In the genomic region with DNA sequence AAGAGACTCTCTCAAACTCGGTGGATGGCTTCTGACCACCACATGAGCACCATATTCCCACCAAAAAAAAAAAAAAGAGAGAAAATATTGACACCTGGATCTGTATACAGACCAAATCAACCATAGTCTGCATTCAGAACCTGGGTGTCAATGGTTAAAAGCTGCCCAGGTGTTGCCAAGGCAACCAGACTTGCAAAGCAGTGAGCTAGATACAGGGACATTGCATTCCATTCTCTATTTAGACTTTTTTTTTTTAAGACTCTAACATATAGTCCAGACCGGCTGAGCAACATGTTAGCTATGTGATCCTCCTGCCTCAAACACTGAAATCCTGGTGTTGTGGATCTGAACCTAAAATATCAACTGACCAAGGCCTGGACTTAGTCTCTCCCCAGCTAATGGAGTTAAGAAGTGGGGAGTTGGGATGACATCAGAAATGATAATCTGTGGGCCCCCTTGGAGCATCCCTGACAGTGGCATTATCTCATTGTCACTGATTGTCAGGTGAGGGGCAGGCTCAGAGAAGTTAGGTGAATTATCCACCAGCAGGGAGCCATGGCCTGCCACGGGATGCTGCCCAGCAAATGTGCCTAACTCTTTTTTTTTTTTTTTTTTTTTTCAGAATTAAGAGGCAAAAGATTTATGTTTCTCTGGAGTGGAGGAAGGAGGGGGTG, we compare ENCODE assay signal across 12 mouse cellular contexts.
DNase-seq lines count a peak whose midpoint lies in the region; ATAC-seq and TF ChIP-seq lines count a peak whose summit lies in the region.
"Had no signal": no experiment of that assay in that cellular context is flagged by ENCODE, and none has a peak within 500 bp of the region (broad histone marks: within the 10 kb centered on the region; RNA-seq: fewer than 3 reads in every experiment).

No protein-coding gene starts in this region.

- H3K27ac ChIP-seq in forebrain, embryonic 12.5 days, result no peak overlapping the region
- no peak overlapping the region for H3K27ac ChIP-seq in forebrain, embryonic 10.5 days
- H3K27ac ChIP-seq in midbrain, postnatal 0 days (ENCODE audit: low read depth, low read length), result no peak overlapping the region
- H3K27ac ChIP-seq: liver, embryonic 14.5 days had no signal

- peaks cover 62% of the 10 kb centered on the region for H3K27me3 ChIP-seq in forebrain, embryonic 12.5 days
- H3K27me3 ChIP-seq in forebrain, embryonic 10.5 days (ENCODE audit: poor library complexity, severe bottlenecking), result peaks cover 87% of the 10 kb centered on the region
- no peaks in the 10 kb centered on the region for H3K27me3 ChIP-seq in midbrain, postnatal 0 days (ENCODE audit: insufficient read depth, low read length)

- 23% methylated on average over 3 of the region's 3 CpGs for WGBS in forebrain, embryonic 12.5 days
- WGBS in forebrain, embryonic 10.5 days, result 22% methylated on average over 3 of the region's 3 CpGs
- whole genome bisulfite sequencing in midbrain, postnatal 0 days, result 22% methylated on average over 3 of the region's 3 CpGs

- intact Hi-C loops in left cerebral cortex, postnatal 25 days (cut with DNase I), result no loop called here
- intact Hi-C loops in left cerebral cortex, postnatal 36 days (cut with DNase I), result no loop called here

- peaks cover 11% of the 10 kb centered on the region for H3K4me1 ChIP-seq in forebrain, embryonic 12.5 days
- peaks cover 35% of the 10 kb centered on the region for H3K4me1 ChIP-seq in forebrain, embryonic 10.5 days
- H3K4me1 ChIP-seq in midbrain, postnatal 0 days (ENCODE audit: insufficient read depth, low read length), result peaks cover 9% of the 10 kb centered on the region; the same call in 1 of the 2 replicates

- no peak overlapping the region for H3K4me2 ChIP-seq in forebrain, embryonic 12.5 days
- H3K4me2 ChIP-seq in midbrain, postnatal 0 days (ENCODE audit: low read depth, low read length, poor library complexity, severe bottlenecking), result no peak overlapping the region
- H3K4me2 ChIP-seq: embryonic facial prominence, embryonic 12.5 days had no signal

- no peak for TF ChIP-seq CTCF in midbrain, postnatal 0 days (IDR thresholded peaks at IDR 0.05)

- H3K4me3 ChIP-seq in forebrain, embryonic 12.5 days (replicated peaks), result no peak overlapping the region
- H3K4me3 ChIP-seq in forebrain, embryonic 10.5 days, result no peak overlapping the region
- no peak overlapping the region for H3K4me3 ChIP-seq in midbrain, postnatal 0 days (ENCODE audit: low read depth, low read length)
- H3K4me3 ChIP-seq: embryonic facial prominence, embryonic 12.5 days; myocyte had no signal

- DNase-seq in forebrain, embryonic 10.5 days (ENCODE audit: extremely low spot score, low spot score), result no peak
- DNase-seq in left cerebral cortex, postnatal 25 days (ENCODE audit: low spot score in 2 of 2), result peak; percentile 23
- no peak for DNase-seq in left cerebral cortex, postnatal 36 days (ENCODE audit: low spot score in 2 of 2)
- peak; percentile 28 for DNase-seq in brain, embryonic 18.5 days (ENCODE audit: low read depth, low spot score)
- peak; percentile 60 for DNase-seq in midbrain, postnatal 0 days (ENCODE audit: low spot score)
- DNase-seq in adrenal gland, postnatal 36 days, result no peak
- DNase-seq in left cerebral cortex, adult 11 months (ENCODE audit: low spot score), result no peak
- DNase-seq: gastrocnemius, postnatal 14 days had no signal

- H3K36me3 ChIP-seq in forebrain, embryonic 12.5 days (replicated peaks), result no peaks in the 10 kb centered on the region
- H3K36me3 ChIP-seq in forebrain, embryonic 10.5 days (replicated peaks), result no peaks in the 10 kb centered on the region
- H3K36me3 ChIP-seq in midbrain, postnatal 0 days (ENCODE audit: insufficient read depth, low read length), result no peaks in the 10 kb centered on the region
- H3K36me3 ChIP-seq: embryonic facial prominence, embryonic 12.5 days had no signal

- H3K9me3 ChIP-seq in forebrain, embryonic 12.5 days, result no peaks in the 10 kb centered on the region
- no peaks in the 10 kb centered on the region for H3K9me3 ChIP-seq in forebrain, embryonic 10.5 days
- no peaks in the 10 kb centered on the region for H3K9me3 ChIP-seq in midbrain, postnatal 0 days (ENCODE audit: low read length)
- H3K9me3 ChIP-seq: embryonic facial prominence, embryonic 12.5 days had no signal

- H3K9ac ChIP-seq in forebrain, embryonic 12.5 days, result no peak overlapping the region
- no peak overlapping the region for H3K9ac ChIP-seq in midbrain, postnatal 0 days (replicated peaks; ENCODE audit: low read length, poor library complexity, severe bottlenecking)
- H3K9ac ChIP-seq: embryonic facial prominence, embryonic 12.5 days; liver, embryonic 14.5 days had no signal

- peak; percentile 40 for ATAC-seq in forebrain, embryonic 12.5 days (ENCODE audit: low FRiP score)
- peak; percentile 83 for ATAC-seq in midbrain, postnatal 0 days (ENCODE audit: low FRiP score)

Comparison
In these comparisons a context has a peak if more than half of its experiments do, and no peak if none do; other contexts are left out.
1. DNase-seq: peak in left cerebral cortex, postnatal 25 days (2 of 2), brain, embryonic 18.5 days (single experiment) and midbrain, postnatal 0 days (single experiment); none in forebrain, embryonic 10.5 days (single experiment), left cerebral cortex, postnatal 36 days (0 of 2), adrenal gland, postnatal 36 days (0 of 2) and left cerebral cortex, adult 11 months (single experiment).